Mouse (Mus musculus) stomach, postnatal 0 days (tissue): Measurements from ENCODE around the gene Vmn1r13. TPM values are rescaled to one million over a fixed set of nuclear protein-coding genes. Genes with fewer than 3 reads are reported as not detected.
"Not testable (repeated sequence)": the region's sequence is repeated elsewhere in the genome, so short reads cannot be mapped to it uniquely, and the experiment has no call there.

Experiments
- ATAC-seq: fragments of 200-750 bp; cut with Nextera tagmentation; 2 replicates; pipeline ENCODE4 v1.8.0; 2017; ENCODE audit not compliant: low FRiP score, low TSS enrichment
- DNase-seq: peaks from one replicate; pipeline ENCODE4 v3.0.0-alpha.2; 2016; ENCODE audit warnings: low spot score
- H3K27ac ChIP-seq: fragments of 300-500 bp; sonication (generic); replicated peaks from 2 replicates; pipeline ENCODE4 v1.5.1; 2014; ENCODE audit warnings: mild to moderate bottlenecking, control low read depth
- H3K27me3 ChIP-seq: fragments of 300-500 bp; sonication (generic); 2 replicates; pipeline ENCODE4 v1.6.1; 2014; ENCODE audit warnings: low read length; ENCODE audit not compliant: control insufficient read depth, insufficient read depth
- H3K36me3 ChIP-seq: fragments of 300-500 bp; sonication (generic); 2 replicates; pipeline ENCODE4 v1.6.1; 2014; ENCODE audit warnings: low read length, mixed read lengths; ENCODE audit not compliant: control insufficient read depth, insufficient read depth
- H3K4me1 ChIP-seq: fragments of 300-500 bp; sonication (generic); replicated peaks from 2 replicates; pipeline ENCODE4 v1.6.1; 2014; ENCODE audit warnings: antibody characterized with exemption; ENCODE audit not compliant: control insufficient read depth, insufficient read depth
- H3K4me2 ChIP-seq: fragments of 300-500 bp; sonication (generic); replicated peaks from 2 replicates; pipeline ENCODE4 v1.6.1; 2014; ENCODE audit warnings: low read depth, mild to moderate bottlenecking, control low read depth, moderate library complexity
- H3K4me3 ChIP-seq: fragments of 300-500 bp; sonication (generic); 2 replicates; pipeline ENCODE4 v1.5.1; 2014; ENCODE audit warnings: low read depth, low read length, control low read depth
- H3K9ac ChIP-seq: fragments of 300-500 bp; sonication (generic); 2 replicates; pipeline ENCODE4 v1.6.1; 2014; ENCODE audit warnings: mild to moderate bottlenecking, low read length, control low read depth, mixed read lengths
- H3K9me3 ChIP-seq: fragments of 300-500 bp; sonication (generic); 2 replicates; pipeline ENCODE4 v1.6.1; 2016; ENCODE audit warnings: low read length; ENCODE audit not compliant: control insufficient read depth
- CTCF ChIP-seq: IDR thresholded peaks from 2 replicates; pipeline ENCODE4 v1.5.1; 2016; ENCODE audit warnings: antibody characterized with exemption, low read depth, mild to moderate bottlenecking, moderate library complexity
- EP300 ChIP-seq: optimal IDR thresholded peaks from 2 replicates; pipeline ENCODE3; 2016; ENCODE audit warnings: antibody characterized with exemption
- WGBS: fragments of 180-500 bp; shearing (Covaris S2); extraction: QIAGEN DNeasy Blood & Tissue Kit; methylation state at CpG from one replicate; pipeline ENCODE4 v1.1.7; 2014; 5-methylcytosine and 5-hydroxymethylcytosine counted together
- polyA plus RNA-seq: library from polyadenylated mRNA; unstranded; fragments of >200 nt; fragmentation: Nextera tagmentation; extraction: Ambion mirVana; gene quantifications from 2 replicates; pipeline ENCODE4 v1.2.1, GENCODE M21; 2015

The Vmn1r13 gene
- polyA plus RNA-seq, result 0.04 TPM in 1 of 2 replicates, not detected in the other

- not testable (repeated sequence) for H3K4me3 ChIP-seq, H3K4me2 ChIP-seq, H3K9ac ChIP-seq, H3K9me3 ChIP-seq, H3K27ac ChIP-seq, DNase-seq, H3K4me1 ChIP-seq, H3K27me3 ChIP-seq, ATAC-seq, H3K36me3 ChIP-seq
- 94% methylated on average over 1 of the region's 1 CpGs for WGBS
Observed at GRCm38 (mm10) chr6:57202990-57203389, at the start of gene Vmn1r13. Gene Vmn1r13 (plus strand): TSS chr6:57203290.

DNA sequence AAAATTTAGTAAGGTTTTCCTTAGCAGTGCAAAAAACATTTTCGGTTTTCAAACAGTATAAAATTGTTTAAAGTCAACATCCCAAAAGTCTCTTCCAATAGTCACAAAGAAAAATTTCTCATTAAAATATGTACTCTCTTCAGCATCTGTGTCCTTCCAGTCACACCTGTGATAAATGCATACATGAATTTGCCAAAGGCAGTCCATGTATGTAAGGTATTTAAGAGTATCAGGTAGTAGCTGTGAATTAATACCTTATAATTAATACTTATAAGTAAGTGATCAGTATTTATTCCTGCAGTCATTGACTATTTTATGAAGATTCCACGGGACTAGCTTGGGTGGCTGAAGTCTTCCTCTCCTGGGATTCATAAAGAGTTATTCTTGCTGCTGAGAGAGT, 46.5 kb upstream of the Vmn1r13 start, which contains the start of gene Vmn1r12:
Gene Vmn1r12 (plus strand): TSS at position 301 of the 400 bp plus-strand sequence.
- Histone ChIP-seq H3K4me2 (no peak within 1 kb of the TSS), H3K36me3 (no peaks in the 10 kb centered on the region), H3K27ac (no peak within 1 kb of the TSS), H3K9me3 (no peaks in the 10 kb centered on the region), H3K4me3 (no peak within 1 kb of the TSS), H3K27me3 (no peaks in the 10 kb centered on the region), H3K9ac (no peak within 1 kb of the TSS), H3K4me1 (no peaks in the 10 kb centered on the region)
- DNase-seq, result no peak
- 75% methylated on average over 2 of the region's 2 CpGs for WGBS
- no peak for ATAC-seq
- TF ChIP-seq EP300 (no peak), CTCF (no peak)

DNA sequence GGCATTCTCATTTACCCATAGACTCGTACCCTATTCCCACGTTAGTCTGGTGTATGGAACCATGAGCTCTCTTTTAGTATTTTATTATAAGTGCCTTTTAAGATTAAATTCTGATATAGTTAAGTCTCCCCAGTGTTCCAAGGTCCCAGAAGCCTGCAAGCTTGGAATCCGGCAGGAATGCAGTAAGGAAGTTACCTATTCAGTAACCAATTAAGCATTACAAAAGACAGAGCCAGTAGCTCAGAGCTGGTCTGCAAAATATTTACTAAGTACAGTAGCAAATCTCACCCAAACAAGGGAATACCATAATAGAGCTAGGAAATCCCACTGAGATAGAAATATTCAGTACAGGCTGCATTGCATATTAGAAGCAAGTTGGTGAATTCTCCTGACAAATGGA, 13.1 kb upstream of the Vmn1r13 start:
- not testable (repeated sequence) for H3K9ac ChIP-seq, H3K27me3 ChIP-seq, H3K4me2 ChIP-seq, H3K4me3 ChIP-seq, H3K9me3 ChIP-seq, DNase-seq, ATAC-seq, H3K4me1 ChIP-seq, H3K27ac ChIP-seq, H3K36me3 ChIP-seq
- 45% methylated on average over 3 of the region's 3 CpGs for WGBS

DNA sequence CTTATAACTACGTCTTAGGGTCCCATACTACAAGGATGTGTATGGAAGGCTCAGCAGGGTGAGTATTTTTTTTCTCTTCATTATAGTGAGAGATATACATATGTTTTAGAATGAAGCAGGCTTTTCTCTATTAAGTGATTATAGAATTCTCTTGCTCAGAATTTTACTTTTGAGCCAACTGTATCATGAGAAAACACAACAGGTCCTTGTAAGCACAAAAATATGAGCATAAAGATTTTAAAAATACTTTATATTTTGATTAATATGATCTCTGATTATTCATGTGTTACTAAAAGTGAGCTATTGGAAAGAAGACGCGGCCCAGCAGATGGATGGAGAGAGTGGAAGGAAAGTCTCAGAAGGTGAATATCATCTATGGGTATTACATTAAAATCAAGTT, 28.3 kb downstream of the Vmn1r13 start, which contains the start of gene Vmn1r14:
Gene Vmn1r14 (plus strand): TSS at position 301 of the 400 bp plus-strand sequence.
- WGBS, result 90% methylated on average over 3 of the region's 3 CpGs
- no peak for TF ChIP-seq CTCF
- TF ChIP-seq EP300, result no peak
- no peak within 1 kb of the TSS for H3K4me2 ChIP-seq
- H3K9ac ChIP-seq, result no peak within 1 kb of the TSS
- no peaks in the 10 kb centered on the region for H3K27me3 ChIP-seq
- no peaks in the 10 kb centered on the region for H3K36me3 ChIP-seq
- no peak within 1 kb of the TSS for H3K4me3 ChIP-seq
- ATAC-seq (no peak), DNase-seq (no peak)
- no peaks in the 10 kb centered on the region for H3K9me3 ChIP-seq
- no peaks in the 10 kb centered on the region for H3K4me1 ChIP-seq
- H3K27ac ChIP-seq, result no peak within 1 kb of the TSS

DNA sequence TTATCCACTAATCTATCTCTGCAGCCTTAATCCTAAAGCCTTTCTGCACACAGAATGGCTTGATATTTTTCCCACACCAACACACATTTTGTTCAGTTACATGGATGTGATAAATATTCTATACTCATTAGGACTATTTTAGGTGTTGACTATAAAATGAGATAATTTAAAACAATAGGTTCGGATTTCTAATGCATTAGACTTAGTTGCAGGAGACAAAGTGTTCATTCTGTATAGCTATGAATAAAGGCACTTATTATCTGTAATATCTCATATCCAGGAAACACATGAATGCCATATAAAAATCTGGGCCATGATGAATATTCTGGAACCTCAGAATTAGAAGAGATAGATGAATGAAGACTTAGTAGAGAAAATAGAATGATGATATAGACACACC, 54.6 kb downstream of the Vmn1r13 start, which contains the start of gene Vmn1r15:
Gene Vmn1r15 (plus strand): TSS at position 301 of the 400 bp plus-strand sequence.
- ATAC-seq (no peak), DNase-seq (no peak)
- H3K27me3 ChIP-seq, result no peaks in the 10 kb centered on the region
- TF ChIP-seq EP300 (no peak), CTCF (no peak)
- no peak within 1 kb of the TSS for H3K4me2 ChIP-seq
- H3K36me3 ChIP-seq, result no peaks in the 10 kb centered on the region
- H3K4me1 ChIP-seq, result no peaks in the 10 kb centered on the region
- 71% methylated on average over 1 of the region's 1 CpGs for WGBS
- no peaks in the 10 kb centered on the region for H3K9me3 ChIP-seq
- no peak within 1 kb of the TSS for H3K9ac ChIP-seq
- no peak within 1 kb of the TSS for H3K4me3 ChIP-seq
- no peak within 1 kb of the TSS for H3K27ac ChIP-seq

DNA sequence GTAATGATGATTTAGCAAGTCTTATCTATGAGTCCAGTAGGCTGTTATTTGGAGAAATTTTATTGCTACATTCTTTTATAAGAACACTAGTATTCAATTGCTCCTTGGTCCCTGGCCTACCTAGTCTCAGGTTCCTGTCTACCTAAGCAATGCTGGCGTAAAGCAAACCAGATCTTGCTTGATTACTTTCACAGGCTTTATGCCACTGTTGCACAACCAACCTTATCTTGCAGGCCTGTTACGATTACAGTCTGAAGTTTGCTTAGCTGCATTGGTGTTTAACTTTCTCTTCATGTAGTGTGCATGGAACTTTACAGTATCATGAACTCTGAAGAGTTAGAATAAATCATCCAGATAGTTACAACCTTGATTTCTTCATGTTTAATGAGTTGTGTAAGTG, 57.9 kb downstream of the Vmn1r13 start:
- Histone ChIP-seq H3K9ac (no peak overlapping the region), H3K4me3 (no peak overlapping the region), H3K4me1 (no peaks in the 10 kb centered on the region), H3K36me3 (no peaks in the 10 kb centered on the region), H3K9me3 (no peaks in the 10 kb centered on the region), H3K4me2 (no peak overlapping the region), H3K27ac (no peak overlapping the region), H3K27me3 (no peaks in the 10 kb centered on the region)
- ATAC-seq (peak; percentile 21; the same call in 1 of the 2 replicates), DNase-seq (no peak)
- WGBS, result 65% methylated on average over 2 of the region's 2 CpGs
- no peak for TF ChIP-seq CTCF
- no peak for TF ChIP-seq EP300

Other genes starting within 250 kb of the Vmn1r13 start
- gene Vmn1r5, start 233.0 kb upstream of the Vmn1r13 start, polyA plus RNA-seq, result not detected in 2 replicates
- not detected in 2 replicates for gene Vmn1r6, start 206.0 kb upstream of the Vmn1r13 start, polyA plus RNA-seq
- not detected in 2 replicates for gene Vmn1r7, start 178.0 kb upstream of the Vmn1r13 start, polyA plus RNA-seq
- not detected in 2 replicates for gene Vmn1r8, start 171.0 kb upstream of the Vmn1r13 start, polyA plus RNA-seq
- gene Vmn1r9, start 136.5 kb upstream of the Vmn1r13 start, polyA plus RNA-seq, result not detected in 2 replicates
- gene Vmn1r10, start 93.8 kb upstream of the Vmn1r13 start, polyA plus RNA-seq, result not detected in 2 replicates
- gene Vmn1r11, start 69.8 kb upstream of the Vmn1r13 start, polyA plus RNA-seq, result not detected in 2 replicates
- not detected in 2 replicates for gene Vmn1r12, start 46.4 kb upstream of the Vmn1r13 start, polyA plus RNA-seq
- gene Vmn1r14, start 28.4 kb downstream of the Vmn1r13 start, polyA plus RNA-seq, result not detected in 2 replicates
- gene Vmn1r15, start 54.7 kb downstream of the Vmn1r13 start, polyA plus RNA-seq, result not detected in 2 replicates
- gene Vmn1r16, start 126.2 kb downstream of the Vmn1r13 start, polyA plus RNA-seq, result not detected in 2 replicates
- gene Vmn1r17, start 160.4 kb downstream of the Vmn1r13 start, polyA plus RNA-seq, result not detected in 2 replicates
- gene Vmn1r18, start 192.5 kb downstream of the Vmn1r13 start, polyA plus RNA-seq, result 0.02 TPM in 1 of 2 replicates, not detected in the other
- gene Vmn1r19, start 200.5 kb downstream of the Vmn1r13 start, polyA plus RNA-seq, result not detected in 2 replicates
- gene Vmn1r20, start 225.6 kb downstream of the Vmn1r13 start, polyA plus RNA-seq, result not detected in 2 replicates